Mouse (Mus musculus) CD4-positive, CD25-positive, alpha-beta regulatory T cell, adult 4 months (primary cell): ENCODE results near the gene Phf2. TPM values are rescaled to one million over a fixed set of nuclear protein-coding genes. Genes with fewer than 3 reads are reported as not detected.

Source experiments
- ATAC-seq: one replicate; pipeline ENCODE4 v1.8.0; 2017
- polyA plus RNA-seq, 2 experiments: library from polyadenylated mRNA; unstranded; fragments of 100-300 nt; shearing (Covaris generic); gene quantifications; one replicate each; pipeline ENCODE4 v1.2.1; 2017

Gene Phf2
- 1 to 10 TPM; 2.5 to 2.9 TPM for polyA plus RNA-seq

- peak; percentile 19 for ATAC-seq
Measured at GRCm38 (mm10) chr13:48870771-48871731, at the start of gene Phf2. TSS of gene Phf2 (minus strand) at chr13:48871119.

GRCm38 (mm10) chr13:48919756-48920415, 49.0 kb upstream of the Phf2 start:
- ATAC-seq, result no peak

DNA sequence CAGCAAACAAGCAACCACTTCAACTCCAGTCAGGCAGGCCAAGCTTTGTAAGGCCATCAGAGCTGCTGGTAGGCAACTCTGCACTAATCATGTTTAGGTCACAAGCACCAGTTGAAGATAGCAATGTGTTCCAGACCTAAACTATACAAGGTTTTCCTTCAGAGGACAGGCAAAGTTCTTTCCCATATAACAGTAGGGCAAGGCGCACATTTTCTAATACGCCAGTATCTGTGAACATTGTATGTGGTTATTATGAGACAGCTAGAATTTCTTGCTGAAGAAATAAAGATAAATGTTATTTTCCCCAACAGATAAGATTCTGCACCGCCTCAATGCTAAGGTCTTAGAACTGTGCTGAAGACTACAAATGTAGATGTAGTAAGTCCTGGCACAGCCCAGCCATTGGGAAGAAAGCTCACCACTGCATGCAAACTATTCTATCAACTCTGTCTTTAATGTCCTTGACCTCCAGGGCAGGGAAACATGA, 46.2 kb upstream of the Phf2 start:
- ATAC-seq, result no peak

DNA sequence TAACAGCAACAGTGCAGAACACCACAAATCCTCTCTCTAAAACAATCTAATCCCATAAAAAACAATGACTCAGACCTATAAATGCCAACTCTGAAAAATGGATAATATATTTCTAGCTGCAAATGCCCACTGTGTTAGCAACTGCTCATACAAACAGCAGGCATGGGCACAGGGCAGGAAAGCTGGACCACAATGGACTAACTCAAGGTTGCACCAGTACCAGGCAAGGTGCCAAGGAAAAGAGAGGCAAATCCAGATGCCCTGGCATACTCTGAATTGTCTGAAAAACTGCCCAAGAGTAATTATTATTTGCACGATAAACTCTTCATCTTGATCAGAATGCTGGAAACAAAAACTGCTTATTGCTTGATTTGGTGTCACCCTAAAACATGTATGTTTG, 42.8 kb upstream of the Phf2 start:
- ATAC-seq, result no peak

DNA sequence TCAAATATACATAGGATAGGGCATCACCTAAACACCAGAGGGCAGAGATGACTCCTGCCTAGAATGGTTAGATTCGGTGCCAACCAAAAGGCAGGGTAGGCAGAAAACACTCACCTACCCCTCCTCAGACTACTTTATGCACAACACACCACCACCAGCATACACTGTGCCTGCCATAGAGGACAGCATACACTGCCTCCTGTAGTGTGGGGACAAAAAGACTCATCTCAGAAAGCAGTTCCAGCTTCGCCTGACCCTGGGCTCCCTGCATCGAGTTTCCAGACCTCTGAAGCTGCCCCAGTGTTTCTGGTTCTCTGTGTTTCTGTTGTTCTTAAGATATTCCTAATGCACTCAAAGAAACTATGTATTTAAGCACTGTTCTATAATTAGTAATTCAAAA, 42.2 kb upstream of the Phf2 start:
- no peak for ATAC-seq

- ATAC-seq, result no peak
Measured at GRCm38 (mm10) chr13:48911426-48911825, 40.5 kb upstream of the Phf2 start.

- ATAC-seq, result no peak
Measured at GRCm38 (mm10) chr13:48905458-48905857, 34.5 kb upstream of the Phf2 start.

- ATAC-seq, result no peak
Measured at GRCm38 (mm10) chr13:48895376-48895775, 24.5 kb upstream of the Phf2 start.

- ATAC-seq, result no peak
Measured at GRCm38 (mm10) chr13:48890260-48890960, 19.5 kb upstream of the Phf2 start.

GRCm38 (mm10) chr13:48878534-48878933, 7.6 kb upstream of the Phf2 start:
- ATAC-seq, result peak; percentile 98

DNA sequence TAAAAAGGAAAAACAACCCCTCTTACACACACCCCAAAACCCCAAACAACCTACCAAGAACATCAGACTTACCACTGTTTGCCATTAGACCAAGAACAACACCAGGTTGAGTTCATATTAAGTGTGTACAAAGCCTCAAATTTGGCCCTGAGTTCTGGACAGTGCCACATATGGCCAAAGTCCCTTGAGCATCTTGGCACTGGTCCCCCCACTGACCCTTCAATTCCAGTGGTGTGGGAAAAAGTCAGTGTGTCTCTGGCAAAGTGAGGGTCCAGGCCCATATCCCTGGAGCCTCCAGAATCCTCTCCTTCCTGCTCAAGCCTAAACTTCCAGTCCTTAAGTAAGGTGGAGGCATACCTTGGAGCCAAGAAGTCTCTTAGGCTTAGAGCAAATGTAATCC, 6.9 kb upstream of the Phf2 start:
- ATAC-seq, result no peak

DNA sequence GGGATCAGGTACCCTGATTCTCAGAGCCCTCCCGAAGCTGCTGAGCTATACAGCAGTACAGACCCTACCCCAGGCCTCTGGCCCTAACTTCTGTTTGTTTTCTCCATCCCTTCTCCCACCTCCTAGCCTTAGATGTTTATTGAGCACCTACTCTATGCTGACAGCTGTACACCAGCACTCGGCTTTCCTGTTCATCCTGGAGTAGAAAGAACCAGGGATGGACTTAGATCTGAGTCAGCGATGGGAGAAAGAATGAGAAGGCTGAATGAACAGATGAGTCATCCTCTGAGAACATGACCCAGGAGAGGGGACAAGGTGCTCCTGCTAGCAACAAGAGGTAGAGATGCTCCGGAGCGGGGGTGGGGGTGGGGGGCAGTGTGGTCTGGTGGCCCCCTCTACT, 1.8 kb upstream of the Phf2 start:
- no peak for ATAC-seq

GRCm38 (mm10) chr13:48871887-48872606, 1.1 kb upstream of the Phf2 start:
- ATAC-seq, result no peak

DNA sequence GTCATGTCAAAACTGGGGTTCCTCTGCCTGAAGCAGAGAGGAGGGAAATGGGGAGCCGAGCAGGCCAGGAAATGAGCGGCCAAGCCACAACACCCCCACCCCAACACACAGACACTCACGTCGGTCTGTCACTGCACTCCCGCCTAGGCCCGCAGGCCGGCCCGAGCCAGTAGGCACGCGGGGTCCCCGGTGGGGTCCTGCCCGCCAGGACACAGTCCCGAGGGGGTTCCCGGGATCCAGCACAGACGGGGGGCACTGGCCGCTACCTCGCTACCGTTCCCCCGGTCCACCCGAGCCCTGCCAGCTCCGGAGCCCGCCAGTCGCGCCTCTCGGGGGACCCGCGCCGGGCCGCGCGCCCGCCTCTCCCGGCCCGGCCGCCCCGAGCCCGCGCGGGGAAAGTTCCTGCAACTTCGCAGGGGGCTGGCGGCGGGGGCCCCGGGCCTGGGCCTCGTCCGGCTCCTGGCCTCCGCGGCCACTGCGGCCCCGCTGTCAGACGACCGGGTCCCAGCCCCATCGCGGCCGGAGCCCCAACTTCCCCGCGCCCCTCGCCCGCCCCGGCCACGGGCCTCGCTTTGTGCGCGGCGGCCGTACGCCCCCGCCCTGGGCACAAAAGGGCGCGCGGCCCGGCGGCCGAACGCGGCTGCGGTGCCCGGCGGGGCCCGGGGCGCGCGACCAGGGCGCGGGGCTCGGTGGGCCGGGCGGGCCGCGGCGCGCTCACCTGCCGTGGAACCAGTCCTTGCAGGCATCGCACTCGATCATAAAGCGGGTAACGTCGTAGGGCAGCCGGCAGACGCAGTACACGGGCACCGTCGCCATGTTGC, 759 bp downstream of the Phf2 start:
- peak; percentile 66 for ATAC-seq

GRCm38 (mm10) chr13:48869600-48869949, 1.3 kb downstream of the Phf2 start:
- peak; percentile 0 for ATAC-seq

DNA sequence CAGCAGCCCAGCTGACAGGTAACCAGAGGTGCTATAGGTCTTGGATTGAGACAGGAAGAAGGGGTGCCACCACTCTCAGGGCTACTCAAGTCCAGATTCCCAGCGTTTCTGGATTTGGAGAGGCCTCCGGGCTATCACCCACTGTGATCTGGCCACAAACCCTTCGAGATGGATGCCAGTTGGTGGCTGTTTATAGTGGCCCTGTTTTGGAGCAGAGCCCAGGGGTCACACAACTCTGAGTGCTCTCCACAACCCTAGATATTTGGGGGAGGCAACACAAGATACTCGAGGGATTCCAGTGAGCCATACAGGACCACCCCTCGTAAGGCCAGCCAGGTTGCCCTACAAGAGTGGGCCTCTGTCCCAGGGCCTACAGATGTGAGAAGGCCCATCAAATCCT, 1.8 kb downstream of the Phf2 start:
- no peak for ATAC-seq

GRCm38 (mm10) chr13:48864673-48865356, 6.1 kb downstream of the Phf2 start:
- no peak for ATAC-seq

GRCm38 (mm10) chr13:48863556-48863955, 7.4 kb downstream of the Phf2 start:
- peak; percentile 39 for ATAC-seq

- ATAC-seq, result no peak
Measured at GRCm38 (mm10) chr13:48861913-48862312, 9.0 kb downstream of the Phf2 start.

DNA sequence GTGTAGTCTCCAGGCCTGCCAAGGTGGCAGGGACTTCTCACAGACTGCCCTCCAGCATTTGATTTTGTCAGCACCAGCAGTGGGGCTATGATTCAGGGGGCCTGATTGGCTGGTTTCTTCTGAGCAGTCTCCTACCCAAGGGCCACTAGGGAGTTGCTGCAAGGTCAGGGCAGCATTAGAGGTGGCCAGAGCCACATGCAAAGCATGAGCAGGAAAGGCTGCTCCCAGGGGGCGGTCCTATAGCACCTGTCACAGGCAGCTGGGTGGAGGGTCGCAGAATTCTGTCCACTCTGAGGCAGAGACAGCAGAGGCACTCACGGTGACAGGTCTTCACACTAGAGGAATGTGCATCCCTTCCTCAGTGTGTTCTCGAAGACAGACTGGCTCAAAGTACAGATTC, 12.1 kb downstream of the Phf2 start:
- ATAC-seq, result no peak

GRCm38 (mm10) chr13:48858054-48858453, 12.9 kb downstream of the Phf2 start:
- ATAC-seq, result no peak
